Mouse (Mus musculus) bone marrow macrophage, adult 2 months (primary cell): Measurements from ENCODE around the gene Plpp2. TPM values are rescaled to one million over a fixed set of nuclear protein-coding genes. Genes with fewer than 3 reads are reported as not detected.

Source experiments
- H3K27ac ChIP-seq: 2 replicates; pipeline ENCODE4 v1.5.1; 2012; ENCODE audit warnings: low read depth, low read length; ENCODE audit not compliant: insufficient read depth
- H3K4me1 ChIP-seq: 2 replicates; pipeline ENCODE4 v1.6.1; 2012; ENCODE audit warnings: low read length; ENCODE audit not compliant: control insufficient read depth, insufficient read depth
- H3K4me3 ChIP-seq: 2 replicates; pipeline ENCODE4 v1.5.1; 2012; ENCODE audit warnings: mild to moderate bottlenecking, low read length, moderate library complexity; ENCODE audit not compliant: insufficient read depth
- CTCF ChIP-seq: IDR thresholded peaks from 2 replicates; pipeline ENCODE4 v1.5.1; 2012; ENCODE audit warnings: low read depth, mild to moderate bottlenecking, low read length, moderate library complexity
- POLR2A ChIP-seq: IDR thresholded peaks from 2 replicates; pipeline ENCODE4 v1.6.1; 2012; ENCODE audit warnings: mild to moderate bottlenecking, low read depth, low read length, borderline replicate concordance
- polyA plus RNA-seq: library from polyadenylated mRNA; stranded (reverse); fragments of >200 nt; gene quantifications from 2 replicates; pipeline ENCODE4 v1.2.4, GENCODE M21; 2012; ENCODE audit not compliant: missing spikeins, insufficient read depth, insufficient read length

Gene Plpp2
- polyA plus RNA-seq, 1 experiment: 16.9 TPM

DNA sequence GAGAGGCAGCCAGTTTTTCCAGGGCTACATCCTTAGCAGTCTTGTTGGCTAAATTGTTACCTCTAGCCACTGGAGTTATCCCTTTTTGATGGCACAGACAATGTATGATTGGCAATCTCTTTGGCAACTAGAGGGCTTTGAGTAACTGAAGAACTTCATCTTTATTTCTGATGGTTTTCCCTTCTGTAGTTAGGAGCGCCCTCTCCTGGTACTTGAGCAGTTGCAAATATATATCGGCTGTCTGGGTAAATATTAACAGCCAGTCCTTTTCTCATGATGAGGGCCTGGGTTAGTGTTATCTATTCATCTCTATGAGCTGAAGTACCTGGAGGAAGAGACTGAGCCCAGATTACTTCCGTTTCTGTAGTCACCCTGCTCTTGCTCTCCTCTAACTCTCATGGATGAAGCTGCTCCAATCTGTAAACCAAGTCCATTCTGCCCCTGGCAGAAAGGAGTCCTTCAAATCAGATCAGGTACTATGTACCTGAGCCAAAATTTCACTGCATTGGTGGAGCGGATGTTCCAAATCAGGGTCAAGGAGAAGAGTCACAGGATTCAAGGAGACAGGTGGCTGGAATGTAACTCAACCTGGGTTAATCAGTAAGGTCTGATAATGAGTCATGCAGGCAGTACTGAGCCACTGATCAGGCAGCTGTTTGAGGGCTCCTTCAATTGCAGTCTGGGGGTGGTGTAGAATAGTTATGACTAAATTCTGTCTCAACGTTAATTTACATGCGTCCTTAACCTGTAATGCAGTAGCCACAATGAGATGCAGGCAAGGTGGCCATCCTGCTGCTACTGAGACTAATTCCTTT is 30.6 kb downstream of the Plpp2 start:
- no peak overlapping the region for H3K4me3 ChIP-seq
- H3K4me1 ChIP-seq: peaks cover 10% of the 10 kb centered on the region
- no peak overlapping the region for H3K27ac ChIP-seq
- TF ChIP-seq POLR2A (no peak), CTCF (no peak)

DNA sequence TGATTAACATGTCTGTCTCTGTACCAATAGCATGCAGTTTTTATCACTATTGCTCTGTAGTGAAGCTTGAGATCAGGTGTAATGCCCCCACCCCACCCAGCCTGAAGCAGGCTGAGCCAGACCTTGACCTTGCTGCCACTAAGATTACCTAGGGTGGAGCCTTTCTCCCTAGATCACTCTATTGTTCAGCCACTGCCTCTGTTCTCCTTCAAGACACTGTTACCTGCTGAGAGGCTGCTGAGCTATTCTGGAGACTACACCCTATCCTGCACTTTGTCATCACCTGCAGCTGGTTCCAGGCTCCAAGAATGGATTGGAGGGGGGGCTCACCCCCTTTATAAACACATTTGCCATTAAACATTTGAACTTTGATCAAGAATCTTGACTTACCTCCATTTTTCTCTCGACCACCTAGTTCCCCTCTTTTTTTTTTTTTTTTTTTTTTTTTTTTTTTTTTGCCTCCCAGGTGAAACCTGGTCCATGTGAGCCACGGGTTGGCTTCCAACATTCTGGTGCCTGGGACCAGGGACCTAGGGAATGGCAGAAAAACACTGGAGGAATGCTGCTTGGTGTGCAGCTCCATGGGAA is 36.8 kb downstream of the Plpp2 start:
- H3K4me3 ChIP-seq: no peak overlapping the region
- TF ChIP-seq POLR2A: no peak
- no peak for TF ChIP-seq CTCF
- H3K27ac ChIP-seq: no peak overlapping the region
- no peaks in the 10 kb centered on the region for H3K4me1 ChIP-seq

DNA sequence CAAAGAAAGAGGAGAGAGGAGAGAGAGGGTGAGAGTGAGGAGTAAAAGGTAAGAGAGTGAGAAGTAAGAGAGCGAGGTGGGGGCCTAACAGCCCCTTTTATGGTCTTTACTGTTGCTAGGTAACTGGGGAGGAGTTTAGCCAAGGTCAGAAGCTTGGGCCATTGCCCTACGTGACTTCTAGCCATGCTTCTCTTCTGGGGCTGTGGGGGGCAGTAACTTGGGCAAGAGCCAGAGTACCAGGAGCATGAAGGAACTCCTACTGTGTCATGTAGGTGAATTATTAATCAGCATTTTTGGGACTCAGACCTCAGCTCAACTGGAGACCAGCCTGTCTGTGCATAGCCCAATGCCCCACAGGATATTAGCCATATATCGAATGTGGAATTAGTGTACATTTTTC is 37.7 kb downstream of the Plpp2 start:
- Histone ChIP-seq H3K4me1 (no peaks in the 10 kb centered on the region), H3K27ac (no peak overlapping the region), H3K4me3 (no peak overlapping the region)
- no peak for TF ChIP-seq CTCF
- TF ChIP-seq POLR2A: no peak

Other genes starting within 250 kb of the Plpp2 start
- gene Vmn2r82, start 177.3 kb downstream of the Plpp2 start, polyA plus RNA-seq: not detected in 2 replicates
- not detected in 2 replicates for gene Vmn2r83, start 65.1 kb downstream of the Plpp2 start, polyA plus RNA-seq
- 32.1 and 35.1 TPM in 2 replicates for gene Mier2, start 21.4 kb upstream of the Plpp2 start, polyA plus RNA-seq
- gene Theg, start 53.5 kb upstream of the Plpp2 start, polyA plus RNA-seq: not detected in 2 replicates
- 0.29 TPM in 1 of 2 replicates, not detected in the other for gene C2cd4c, start 80.2 kb upstream of the Plpp2 start, polyA plus RNA-seq
- gene Shc2, start 104.1 kb upstream of the Plpp2 start, polyA plus RNA-seq: 0.40 and 0.71 TPM in 2 replicates
- not detected in 2 replicates for gene Odf3l2, start 111.9 kb upstream of the Plpp2 start, polyA plus RNA-seq
- gene Madcam1, start 130.8 kb upstream of the Plpp2 start, polyA plus RNA-seq: not detected in 2 replicates
- 32.7 and 36.2 TPM in 2 replicates for gene Tpgs1, start 135.6 kb upstream of the Plpp2 start, polyA plus RNA-seq
- 74.9 and 77.1 TPM in 2 replicates for gene Cdc34, start 148.4 kb upstream of the Plpp2 start, polyA plus RNA-seq
- 0.84 TPM in 1 of 2 replicates, not detected in the other for gene Gzmm, start 155.2 kb upstream of the Plpp2 start, polyA plus RNA-seq
- gene Bsg, start 170.7 kb upstream of the Plpp2 start, polyA plus RNA-seq: 300 and 307 TPM in 2 replicates
- gene Hcn2, start 182.8 kb upstream of the Plpp2 start, polyA plus RNA-seq: 0.86 and 1.3 TPM in 2 replicates
- 18.8 and 19.8 TPM in 2 replicates for gene Polrmt, start 212.8 kb upstream of the Plpp2 start, polyA plus RNA-seq
- gene Fgf22, start 221.3 kb upstream of the Plpp2 start, polyA plus RNA-seq: not detected in 2 replicates
- 23.3 and 27.6 TPM in 2 replicates for gene Rnf126, start 233.2 kb upstream of the Plpp2 start, polyA plus RNA-seq
- gene Fstl3, start 243.5 kb upstream of the Plpp2 start, polyA plus RNA-seq: 1.0 and 1.1 TPM in 2 replicates